Mouse (Mus musculus) kidney, adult 2 months (tissue): ENCODE measurements around the gene Stx4a. TPM values are rescaled to one million over a fixed set of nuclear protein-coding genes. Genes with fewer than 3 reads are reported as not detected.

Experiments
- DNase-seq: peaks from one replicate; pipeline ENCODE4 v3.0.0; 2021
- H3K27ac ChIP-seq: fragments of 200-500 bp; 2 replicates; pipeline ENCODE4 v1.5.1; 2012; ENCODE audit warnings: low read depth, low read length, control low read depth, inconsistent platforms; ENCODE audit not compliant: insufficient read depth
- H3K27me3 ChIP-seq: fragments of 200-500 bp; replicated peaks from 2 replicates; pipeline ENCODE4 v1.6.1; 2012; ENCODE audit warnings: mild to moderate bottlenecking, moderate library complexity, low read length, inconsistent platforms; ENCODE audit not compliant: control insufficient read depth, insufficient read depth
- H3K36me3 ChIP-seq: fragments of 200-500 bp; 2 replicates; pipeline ENCODE4 v1.6.1; 2012; ENCODE audit warnings: mild to moderate bottlenecking, moderate library complexity, low read length, inconsistent platforms; ENCODE audit not compliant: control insufficient read depth, insufficient read depth
- H3K4me1 ChIP-seq: fragments of 200-500 bp; 2 replicates; pipeline ENCODE4 v1.6.1; 2011; ENCODE audit warnings: low read length; ENCODE audit not compliant: control insufficient read depth, insufficient read depth
- H3K4me3 ChIP-seq: fragments of 200-500 bp; 2 replicates; pipeline ENCODE4 v1.5.1; 2011; ENCODE audit warnings: mild to moderate bottlenecking, low read depth, low read length, control low read depth; ENCODE audit not compliant: insufficient read depth
- CTCF ChIP-seq: fragments of 200-500 bp; conservative IDR thresholded peaks from 2 replicates; pipeline ENCODE4 v1.5.1; 2011; ENCODE audit warnings: low read depth, mild to moderate bottlenecking, control low read depth, low read length, moderate library complexity, mixed read lengths; ENCODE audit not compliant: insufficient read depth, insufficient read length
- POLR2A ChIP-seq: fragments of 200-500 bp; IDR thresholded peaks from one replicate; pipeline ENCODE4 v1.6.1; 2011; ENCODE audit warnings: low read depth, low read length, control low read depth
- WGBS: fragments of 180-500 bp; shearing (Covaris S2); methylation state at CpG from one replicate; pipeline ENCODE4 v1.1.7; 2018; 5-methylcytosine and 5-hydroxymethylcytosine counted together
- polyA plus RNA-seq: library from polyadenylated mRNA; depleted of rRNA; stranded (reverse); fragments of >200 nt; gene quantifications from 2 replicates; pipeline ENCODE4 v1.2.3, GENCODE M21; 2012

The Stx4a gene
- polyA plus RNA-seq, 1 experiment: 66.5 TPM

DNA sequence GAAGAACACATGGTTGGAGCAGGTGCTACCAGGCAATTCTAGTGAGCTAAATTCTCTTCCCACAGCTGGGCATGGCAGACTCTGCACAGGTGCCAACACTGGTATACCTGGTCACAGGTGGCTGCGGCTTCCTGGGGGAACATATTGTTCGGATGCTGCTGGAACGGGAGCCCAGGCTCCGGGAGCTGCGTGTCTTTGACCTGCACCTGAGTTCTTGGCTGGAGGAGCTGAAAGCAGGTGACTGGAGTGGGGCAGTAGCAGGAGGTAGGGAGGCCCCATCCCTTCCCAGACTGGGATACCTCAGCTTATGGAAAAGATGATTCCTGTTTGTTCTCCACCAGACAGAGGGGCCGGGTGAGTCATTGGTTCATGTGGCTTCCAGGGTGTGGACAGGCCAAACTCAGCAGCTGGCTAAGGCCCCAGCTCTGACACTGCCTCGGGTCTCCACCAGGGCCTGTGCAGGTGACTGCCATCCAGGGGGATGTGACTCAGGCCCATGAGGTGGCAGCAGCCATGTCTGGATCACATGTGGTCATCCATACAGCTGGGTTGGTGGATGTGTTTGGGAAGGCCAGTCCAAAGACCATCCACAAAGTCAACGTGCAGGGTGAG, 23.0 kb upstream of the Stx4a start:
- Histone ChIP-seq H3K36me3 (no peaks in the 10 kb centered on the region), H3K4me3 (peak overlapping the region; percentile 51; the same call in 1 of the 2 replicates), H3K4me1 (peaks cover 7% of the 10 kb centered on the region; the same call in 1 of the 2 replicates), H3K27ac (no peak overlapping the region), H3K27me3 (no peaks in the 10 kb centered on the region)
- DNase-seq: no peak
- whole genome bisulfite sequencing: 56% methylated on average over 8 of the region's 8 CpGs
- TF ChIP-seq POLR2A (no peak), CTCF (0 out of 2 replicates have a peak, but pooled peaks have one; percentile 1)

DNA sequence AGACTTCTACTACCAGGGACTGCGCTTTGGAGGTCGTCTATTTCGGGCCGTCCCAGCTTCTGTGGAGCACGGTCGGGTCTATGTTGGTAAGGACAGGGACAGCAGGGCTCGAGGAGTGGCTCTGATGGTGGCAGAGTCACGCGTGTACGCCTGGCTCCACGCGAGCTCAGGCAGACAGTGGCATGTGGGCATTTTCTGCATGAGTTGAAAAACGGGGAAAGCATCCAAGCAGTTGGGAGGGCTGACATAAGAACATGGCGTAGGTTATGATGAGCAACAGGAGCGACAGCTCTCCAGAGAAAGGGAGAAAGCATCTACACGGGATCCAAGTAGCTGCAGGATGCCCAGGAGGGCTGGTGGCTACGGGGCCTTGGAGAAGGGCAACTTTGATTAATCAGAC, 21.8 kb upstream of the Stx4a start:
- WGBS: 92% methylated on average over 17 of the region's 17 CpGs
- peaks cover 7% of the 10 kb centered on the region; the same call in 1 of the 2 replicates for H3K4me1 ChIP-seq
- no peak overlapping the region for H3K4me3 ChIP-seq
- H3K27ac ChIP-seq: no peak overlapping the region
- H3K27me3 ChIP-seq: no peaks in the 10 kb centered on the region
- DNase-seq: no peak
- H3K36me3 ChIP-seq: no peaks in the 10 kb centered on the region
- no peak for TF ChIP-seq CTCF
- TF ChIP-seq POLR2A: no peak

GRCm38 (mm10) chr7:127808821-127809220, 15.3 kb upstream of the Stx4a start:
- H3K4me3 ChIP-seq: no peak overlapping the region
- H3K4me1 ChIP-seq: no peaks in the 10 kb centered on the region
- H3K27me3 ChIP-seq: no peaks in the 10 kb centered on the region
- 69% methylated on average over 5 of the region's 5 CpGs for WGBS
- DNase-seq: no peak
- TF ChIP-seq POLR2A: no peak
- no peak overlapping the region for H3K27ac ChIP-seq
- no peaks in the 10 kb centered on the region for H3K36me3 ChIP-seq

DNA sequence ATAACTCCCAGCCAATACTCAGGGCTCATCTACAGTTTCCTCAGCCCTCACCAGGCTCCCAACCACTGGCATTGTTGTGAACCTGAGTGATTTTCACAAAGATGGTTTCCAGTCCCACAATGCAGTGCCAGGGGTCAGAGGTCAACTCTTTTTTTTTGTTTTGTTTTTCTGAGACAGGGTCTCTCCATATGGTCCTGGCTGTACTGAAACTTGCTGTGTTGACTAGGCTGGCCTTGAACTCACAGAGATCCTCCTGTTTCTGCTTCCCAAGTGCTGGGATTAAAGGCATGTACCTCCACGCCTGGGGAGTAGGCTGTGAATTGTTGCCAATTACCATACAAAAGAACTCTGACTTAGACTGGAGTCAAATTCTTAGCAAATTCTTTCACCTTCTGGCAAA, 14.2 kb upstream of the Stx4a start:
- Histone ChIP-seq H3K36me3 (no peaks in the 10 kb centered on the region), H3K27me3 (no peaks in the 10 kb centered on the region), H3K27ac (no peak overlapping the region), H3K4me1 (no peaks in the 10 kb centered on the region), H3K4me3 (no peak overlapping the region)
- DNase-seq: no peak
- TF ChIP-seq POLR2A: no peak
- TF ChIP-seq CTCF: no peak
- 95% methylated on average over 1 of the region's 1 CpGs for WGBS

DNA sequence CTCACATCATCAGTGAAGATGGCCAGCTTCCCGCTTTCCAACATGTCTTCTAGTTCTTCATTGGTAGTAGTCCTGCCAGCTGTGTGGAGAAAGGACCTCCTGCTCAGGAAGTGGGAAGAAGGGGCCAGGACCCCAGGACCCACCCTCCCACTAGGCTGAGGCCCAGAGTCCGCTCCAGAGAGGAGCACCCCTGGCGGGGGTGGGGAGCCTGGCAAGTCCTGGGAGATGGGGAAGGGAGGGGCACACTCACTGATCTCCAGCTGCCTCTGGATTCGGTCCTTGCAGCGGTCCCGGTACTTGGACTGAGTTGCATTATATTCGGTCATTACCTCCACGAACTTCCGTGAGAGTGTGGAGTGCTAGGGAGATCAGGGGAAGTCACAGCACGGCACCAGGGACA, 13.4 kb upstream of the Stx4a start:
- WGBS: 84% methylated on average over 10 of the region's 10 CpGs

GRCm38 (mm10) chr7:127811240-127811639, 12.9 kb upstream of the Stx4a start:
- DNase-seq: no peak
- TF ChIP-seq POLR2A (no peak), CTCF (no peak)
- Histone ChIP-seq H3K4me1 (no peaks in the 10 kb centered on the region), H3K36me3 (no peaks in the 10 kb centered on the region), H3K27me3 (no peaks in the 10 kb centered on the region), H3K27ac (no peak overlapping the region), H3K4me3 (no peak overlapping the region)
- WGBS: 72% methylated on average over 4 of the region's 4 CpGs

More for the DNA sequence above, 13.4 kb upstream of the Stx4a start:
- no peaks in the 10 kb centered on the region for H3K4me1 ChIP-seq
- H3K36me3 ChIP-seq: no peaks in the 10 kb centered on the region
- H3K27me3 ChIP-seq: no peaks in the 10 kb centered on the region
- H3K4me3 ChIP-seq: no peak overlapping the region
- H3K27ac ChIP-seq: no peak overlapping the region
- DNase-seq: no peak
- TF ChIP-seq POLR2A: no peak
- no peak for TF ChIP-seq CTCF

GRCm38 (mm10) chr7:127812292-127812691, 11.8 kb upstream of the Stx4a start:
- H3K36me3 ChIP-seq: no peaks in the 10 kb centered on the region
- DNase-seq: no peak
- H3K4me3 ChIP-seq: no peak overlapping the region
- TF ChIP-seq CTCF: no peak
- TF ChIP-seq POLR2A: no peak
- 91% methylated on average over 3 of the region's 3 CpGs for WGBS
- no peaks in the 10 kb centered on the region for H3K4me1 ChIP-seq
- no peak overlapping the region for H3K27ac ChIP-seq
- H3K27me3 ChIP-seq: no peaks in the 10 kb centered on the region
